Mouse (Mus musculus): ENCODE data around the gene Adcy4. TPM values are rescaled to one million over a fixed set of nuclear protein-coding genes. Genes with fewer than 3 reads are reported as not detected.
A peak's percentile ranks its signal among the peaks of the same experiment; 100 is the strongest.

Adcy4 gene
- polyA plus RNA-seq, 1 experiment from 2014 or later: not detected

- no peak for DNase-seq (ENCODE audit: low read depth, low spot score)
- TF ChIP-seq CTCF (IDR thresholded peaks at IDR 0.05): no peak
- in situ Hi-C loops (cut with MboI; ENCODE audit: low pct_unique_long_range_greater_than_20kb): loop anchor here (5.0 kb wide), 2 partner anchors 39 to 99 kb away; no protein-coding TSS in a partner anchor
- no peaks in the 10 kb centered on the region for H3K27me3 ChIP-seq
- ChIA-PET CTCF (interaction anchor here (0.6 to 1.6 kb wide), 4 partner anchors 15 to 51 kb away, joined by 3 to 6 read pairs (median 4); no protein-coding TSS in a partner anchor), POLR2A (interaction anchor here (0.9 to 1.3 kb wide), 2 partner anchors 13 to 20 kb away, joined by 3 to 5 read pairs; no protein-coding TSS in a partner anchor)
- ATAC-seq: peak; percentile 77
Measured at GRCm38 (mm10) chr14:55822991-55823762, 39.3 kb upstream of the Adcy4 start, which contains the start of gene Nfatc4. Gene Nfatc4 (plus strand): TSS chr14:55823144.

DNA sequence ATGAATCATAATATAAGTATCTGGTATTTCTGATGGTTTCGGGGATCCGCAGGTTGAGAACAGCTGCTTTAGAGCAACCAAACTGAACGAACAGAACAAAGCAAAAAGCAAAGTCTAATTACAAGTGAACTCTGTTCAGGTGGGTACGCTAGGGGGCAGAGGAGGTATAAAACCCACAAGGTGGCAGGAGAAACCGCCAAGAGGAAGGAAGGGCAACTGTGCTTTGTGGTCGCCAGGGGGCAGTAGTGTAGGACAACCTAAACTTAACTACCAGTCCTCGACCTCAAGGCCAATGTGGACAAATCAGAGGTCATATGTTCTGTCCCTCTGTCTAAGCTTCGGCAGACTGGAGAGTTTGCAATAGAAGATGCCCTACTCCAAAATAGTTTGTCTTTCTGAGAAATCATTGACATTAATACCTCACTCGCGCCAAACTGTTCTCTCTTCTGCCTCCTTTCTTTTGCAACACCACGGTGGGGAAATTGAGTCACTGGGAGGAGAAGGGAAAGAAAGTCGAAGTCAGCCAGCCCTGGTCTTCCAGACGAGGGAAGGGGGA is 38.6 kb upstream of the Adcy4 start:
- POLR2A ChIA-PET: interaction anchor here (0.9 kb wide), 1 partner anchor 21 kb away, joined by 3 read pairs; no protein-coding TSS in a partner anchor
- in situ Hi-C loops (cut with MboI; ENCODE audit: low pct_unique_long_range_greater_than_20kb): loop anchor here (5.0 kb wide), 2 partner anchors 40 to 100 kb away; no protein-coding TSS in a partner anchor
- peak; percentile 47 for DNase-seq (ENCODE audit: low read depth, low spot score)
- no peak for TF ChIP-seq CTCF (IDR thresholded peaks at IDR 0.05)
- no peaks in the 10 kb centered on the region for H3K27me3 ChIP-seq
- CTCF ChIA-PET: interaction anchor here (0.6 to 2.9 kb wide), 5 partner anchors 15 to 51 kb away, joined by 3 to 10 read pairs (median 5); no protein-coding TSS in a partner anchor
- ATAC-seq: peak; percentile 77

GRCm38 (mm10) chr14:55820576-55820975 is 36.7 kb upstream of the Adcy4 start:
- DNase-seq (ENCODE audit: low read depth, low spot score): no peak

DNA sequence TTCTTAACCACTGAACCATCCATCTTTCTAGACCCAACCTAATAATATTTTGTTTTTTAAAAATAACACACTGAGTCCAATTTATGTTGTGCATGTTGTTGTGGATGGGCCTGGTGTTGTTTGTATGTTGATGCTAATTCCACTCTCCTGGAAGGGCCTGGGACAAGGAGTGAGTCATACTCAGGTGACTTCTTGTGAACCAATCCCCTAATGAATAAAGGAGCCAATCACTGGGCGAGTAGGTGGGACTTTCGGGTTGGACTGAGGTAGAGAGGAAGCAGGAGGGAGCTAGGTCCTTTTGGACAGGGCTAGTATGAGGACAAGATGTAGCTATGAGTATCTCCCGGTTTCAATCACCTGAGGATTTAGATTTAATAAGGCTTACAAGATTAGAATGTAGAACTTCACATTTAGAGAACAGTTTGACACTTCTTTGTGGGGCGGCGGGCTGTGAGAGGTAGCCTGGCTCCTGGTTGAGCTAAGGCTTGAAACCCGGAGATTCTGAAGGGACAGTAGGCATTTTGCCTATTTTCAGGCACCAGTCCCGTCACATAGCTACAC is 36.0 kb upstream of the Adcy4 start:
- H3K27me3 ChIP-seq: no peaks in the 10 kb centered on the region
- in situ Hi-C loops (cut with MboI; ENCODE audit: low pct_unique_long_range_greater_than_20kb): loop anchor here (5.0 kb wide), 2 partner anchors 42 to 102 kb away; no protein-coding TSS in a partner anchor
- POLR2A ChIA-PET: interaction anchor here (0.6 kb wide), 1 partner anchor 9 kb away, joined by 3 read pairs; no protein-coding TSS in a partner anchor
- CTCF ChIA-PET: interaction anchor here (1.2 to 2.9 kb wide), 2 partner anchors 44 to 54 kb away, joined by 5 to 10 read pairs; no protein-coding TSS in a partner anchor
- ATAC-seq (no peak), DNase-seq (ENCODE audit: low read depth, low spot score) (no peak)
- TF ChIP-seq CTCF (IDR thresholded peaks at IDR 0.05): no peak

More at GRCm38 (mm10) chr14:55820576-55820975, 36.7 kb upstream of the Adcy4 start:
- in situ Hi-C loops (cut with MboI; ENCODE audit: low pct_unique_long_range_greater_than_20kb): loop anchor here (5.0 kb wide), 2 partner anchors 42 to 102 kb away; no protein-coding TSS in a partner anchor
- no peaks in the 10 kb centered on the region for H3K27me3 ChIP-seq
- TF ChIP-seq CTCF (IDR thresholded peaks at IDR 0.05): no peak
- no peak for ATAC-seq
- ChIA-PET CTCF (interaction anchor here (1.2 to 2.9 kb wide), 2 partner anchors 44 to 53 kb away, joined by 5 to 10 read pairs; no protein-coding TSS in a partner anchor), POLR2A (interaction anchor here (0.6 kb wide), 1 partner anchor 8 kb away, joined by 3 read pairs; no protein-coding TSS in a partner anchor)

- no peak for DNase-seq (ENCODE audit: low read depth, low spot score)
- in situ Hi-C loops (cut with MboI; ENCODE audit: low pct_unique_long_range_greater_than_20kb): no loop called here
- POLR2A ChIA-PET: no interaction called here
Measured at GRCm38 (mm10) chr14:55815310-55815751, 31.4 kb upstream of the Adcy4 start.

GRCm38 (mm10) chr14:55814885-55815284 is 31.0 kb upstream of the Adcy4 start:
- ChIA-PET CTCF (interaction anchor here (1.3 kb wide), 2 partner anchors 33 to 36 kb away, joined by 3 read pairs; no protein-coding TSS in a partner anchor), POLR2A (no interaction called here)
- H3K27me3 ChIP-seq: peaks cover 8% of the 10 kb centered on the region
- in situ Hi-C loops (cut with MboI; ENCODE audit: low pct_unique_long_range_greater_than_20kb): no loop called here
- no peak for TF ChIP-seq CTCF (IDR thresholded peaks at IDR 0.05)
- no peak for DNase-seq (ENCODE audit: low read depth, low spot score)
- ATAC-seq: no peak

More at GRCm38 (mm10) chr14:55815310-55815751, 31.4 kb upstream of the Adcy4 start:
- no peak for TF ChIP-seq CTCF (IDR thresholded peaks at IDR 0.05)
- H3K27me3 ChIP-seq: peaks cover 8% of the 10 kb centered on the region
- no peak for ATAC-seq
- CTCF ChIA-PET: interaction anchor here (1.3 kb wide), 2 partner anchors 34 to 36 kb away, joined by 3 read pairs; no protein-coding TSS in a partner anchor

DNA sequence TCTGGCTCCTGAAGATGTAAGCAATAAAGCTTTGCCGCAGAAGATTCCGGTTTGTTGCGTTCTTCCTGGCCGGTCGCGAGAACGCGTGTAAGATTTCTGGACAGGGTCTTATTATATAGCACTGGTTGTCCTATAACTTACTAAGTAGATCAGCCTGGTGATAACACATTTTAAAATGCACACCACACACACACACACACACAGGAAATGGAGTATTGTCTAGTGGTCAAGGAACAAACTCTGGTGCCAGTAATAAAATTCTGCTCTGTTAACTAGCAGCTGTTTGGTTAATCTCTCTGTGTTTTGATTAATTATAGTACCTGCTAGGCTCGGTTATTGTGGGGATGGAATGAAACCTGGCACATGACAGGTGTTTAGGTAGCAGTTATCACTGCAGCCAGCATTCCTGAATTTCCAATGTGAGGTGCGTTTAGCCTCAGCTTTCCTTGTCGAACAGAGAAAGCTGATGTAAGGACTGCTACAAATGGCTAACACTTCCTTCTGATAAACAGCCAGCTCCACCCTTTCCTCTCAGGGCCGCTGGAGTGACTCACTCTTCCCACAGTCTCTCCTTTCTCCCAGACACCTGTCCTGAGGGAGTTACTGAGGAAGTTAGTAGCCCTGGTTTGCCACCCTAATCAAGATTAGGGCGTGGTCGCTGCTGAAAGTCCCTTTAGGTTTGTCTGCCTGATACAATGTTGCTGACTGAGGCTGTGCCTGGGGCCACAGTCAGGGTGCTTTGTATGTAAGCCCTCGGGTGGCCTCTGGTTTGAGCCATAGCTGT is 11.7 kb upstream of the Adcy4 start:
- POLR2A ChIA-PET: interaction anchor here (0.6 to 1.1 kb wide), 2 partner anchors 22 to 1129 kb away, joined by 3 read pairs; no protein-coding TSS in a partner anchor
- in situ Hi-C loops (cut with MboI; ENCODE audit: low pct_unique_long_range_greater_than_20kb): no loop called here
- CTCF ChIA-PET: no interaction called here
- ATAC-seq (no peak), DNase-seq (ENCODE audit: low read depth, low spot score) (no peak)
- peaks cover 7% of the 10 kb centered on the region for H3K27me3 ChIP-seq
- no peak for TF ChIP-seq CTCF (IDR thresholded peaks at IDR 0.05)

- POLR2A ChIA-PET: no interaction called here
Measured at GRCm38 (mm10) chr14:55793946-55794345, 10.1 kb upstream of the Adcy4 start.

GRCm38 (mm10) chr14:55793461-55793860 is 9.6 kb upstream of the Adcy4 start:
- ATAC-seq (no peak), DNase-seq (ENCODE audit: low read depth, low spot score) (no peak)
- ChIA-PET POLR2A (no interaction called here), CTCF (interaction anchor here (1.0 to 1.4 kb wide), 2 partner anchors 12 to 72 kb away, joined by 3 to 5 read pairs; no protein-coding TSS in a partner anchor)
- in situ Hi-C loops (cut with MboI; ENCODE audit: low pct_unique_long_range_greater_than_20kb): no loop called here
- no peak for TF ChIP-seq CTCF (IDR thresholded peaks at IDR 0.05)
- H3K27me3 ChIP-seq: peaks cover 12% of the 10 kb centered on the region

More at GRCm38 (mm10) chr14:55793946-55794345, 10.1 kb upstream of the Adcy4 start:
- no peak for TF ChIP-seq CTCF (IDR thresholded peaks at IDR 0.05)
- DNase-seq (ENCODE audit: low read depth, low spot score) (no peak), ATAC-seq (no peak)
- in situ Hi-C loops (cut with MboI; ENCODE audit: low pct_unique_long_range_greater_than_20kb): no loop called here
- CTCF ChIA-PET: interaction anchor here (1.0 to 1.4 kb wide), 2 partner anchors 13 to 71 kb away, joined by 3 to 5 read pairs; no protein-coding TSS in a partner anchor
- H3K27me3 ChIP-seq: peaks cover 12% of the 10 kb centered on the region
